Mouse (Mus musculus) kidney, embryonic 14.5 days (tissue): ENCODE measurements at regions not wholly inside any gene's neighbourhood (a gene's known extent, or its start where the extent isn't known, plus 50 kb on each side); places are given as distances from the start of the nearest gene placed in this dataset.

ENCODE experiments used
- ATAC-seq: fragments of 200-750 bp; cut with Nextera tagmentation; 2 replicates; pipeline ENCODE4 v1.8.0; 2017; ENCODE audit warnings: moderate number of reproducible peaks, mild to moderate bottlenecking, moderate TSS enrichment, moderate library complexity; ENCODE audit not compliant: low FRiP score, low TSS enrichment
- H3K27ac ChIP-seq: fragments of 300-500 bp; sonication (generic); 2 replicates; pipeline ENCODE4 v1.5.1; 2014; ENCODE audit warnings: low read depth, mild to moderate bottlenecking, low read length, moderate library complexity, mixed read lengths
- H3K27me3 ChIP-seq: fragments of 300-500 bp; sonication (generic); 2 replicates; pipeline ENCODE4 v1.6.1; 2014; ENCODE audit warnings: mild to moderate bottlenecking, low read length; ENCODE audit not compliant: control insufficient read depth, insufficient read depth
- H3K36me3 ChIP-seq: fragments of 300-500 bp; sonication (generic); 2 replicates; pipeline ENCODE4 v1.6.1; 2014; ENCODE audit warnings: low read length, mixed read lengths; ENCODE audit not compliant: control insufficient read depth, insufficient read depth
- H3K4me1 ChIP-seq: fragments of 300-500 bp; sonication (generic); 2 replicates; pipeline ENCODE4 v1.6.1; 2014; ENCODE audit warnings: low read length, mixed read lengths; ENCODE audit not compliant: control insufficient read depth, insufficient read depth
- H3K4me2 ChIP-seq: fragments of 300-500 bp; sonication (generic); replicated peaks from 2 replicates; pipeline ENCODE4 v1.6.1; 2014; ENCODE audit warnings: low read depth, mild to moderate bottlenecking, low read length
- H3K4me3 ChIP-seq: fragments of 300-500 bp; sonication (generic); 2 replicates; pipeline ENCODE4 v1.5.1; 2014; ENCODE audit warnings: mild to moderate bottlenecking, low read length
- H3K9ac ChIP-seq: fragments of 300-500 bp; sonication (generic); 2 replicates; pipeline ENCODE4 v1.6.1; 2014; ENCODE audit warnings: low read depth, mild to moderate bottlenecking, low read length, moderate library complexity
- H3K9me3 ChIP-seq: fragments of 300-500 bp; sonication (generic); 2 replicates; pipeline ENCODE4 v1.6.1; 2016; ENCODE audit warnings: low read length; ENCODE audit not compliant: control insufficient read depth
- WGBS: fragments of 180-500 bp; shearing (Covaris S2); extraction: QIAGEN DNeasy Blood & Tissue Kit; methylation state at CpG from one replicate; pipeline ENCODE4 v1.1.7; 2014; 5-methylcytosine and 5-hydroxymethylcytosine counted together

DNA sequence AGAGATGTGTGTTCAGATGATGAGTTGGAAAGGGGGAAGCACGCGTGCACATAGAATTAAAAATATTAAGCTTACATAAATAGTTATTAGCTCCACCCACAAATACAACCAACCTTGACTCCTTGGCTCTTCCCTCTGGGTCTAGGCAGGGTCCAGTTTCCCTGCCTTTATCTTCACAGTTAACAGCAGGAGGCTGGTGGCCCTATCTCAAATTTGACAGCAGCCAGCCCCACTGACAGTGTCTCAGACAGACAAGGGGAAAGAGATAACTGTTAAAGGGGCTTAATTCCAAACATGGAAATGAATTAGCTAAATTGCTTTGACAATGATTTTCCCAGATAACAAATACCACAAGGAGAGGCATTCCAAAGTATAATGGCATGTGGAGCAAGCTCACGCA lies 121.2 kb upstream of the Mef2c start:
- Histone ChIP-seq H3K9ac (no peak overlapping the region), H3K27me3 (no peaks in the 10 kb centered on the region), H3K4me2 (no peak overlapping the region), H3K4me1 (no peaks in the 10 kb centered on the region), H3K27ac (no peak overlapping the region), H3K36me3 (no peaks in the 10 kb centered on the region), H3K9me3 (no peaks in the 10 kb centered on the region), H3K4me3 (no peak overlapping the region)
- WGBS, result 94% methylated on average over 3 of the region's 3 CpGs
- ATAC-seq, result no peak

DNA sequence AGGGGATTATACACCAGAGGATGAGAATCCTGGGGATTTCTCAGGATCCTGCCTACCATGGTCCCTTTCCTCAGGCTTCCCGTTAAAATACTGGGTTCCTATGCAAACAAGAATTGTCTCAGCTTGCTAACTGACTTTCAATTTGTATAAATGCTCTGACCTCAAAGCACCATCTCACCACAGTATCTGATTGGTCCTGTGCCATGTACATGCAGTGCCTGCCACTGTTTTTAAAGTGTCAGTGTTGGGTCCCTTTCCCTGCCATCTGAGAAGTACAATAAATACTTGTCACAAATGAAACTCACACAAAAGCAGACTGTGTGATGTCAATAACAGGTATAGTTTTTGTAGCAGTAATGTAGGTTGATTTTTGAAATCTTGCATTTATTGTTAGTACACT lies 109.1 kb upstream of the Mef2c start:
- Histone ChIP-seq H3K4me2 (no peak overlapping the region), H3K4me1 (no peaks in the 10 kb centered on the region), H3K27ac (no peak overlapping the region), H3K9ac (no peak overlapping the region), H3K9me3 (no peaks in the 10 kb centered on the region), H3K36me3 (no peaks in the 10 kb centered on the region), H3K4me3 (no peak overlapping the region), H3K27me3 (no peaks in the 10 kb centered on the region)
- WGBS, result 62% methylated on average over 1 of the region's 1 CpGs
- ATAC-seq, result no peak

DNA sequence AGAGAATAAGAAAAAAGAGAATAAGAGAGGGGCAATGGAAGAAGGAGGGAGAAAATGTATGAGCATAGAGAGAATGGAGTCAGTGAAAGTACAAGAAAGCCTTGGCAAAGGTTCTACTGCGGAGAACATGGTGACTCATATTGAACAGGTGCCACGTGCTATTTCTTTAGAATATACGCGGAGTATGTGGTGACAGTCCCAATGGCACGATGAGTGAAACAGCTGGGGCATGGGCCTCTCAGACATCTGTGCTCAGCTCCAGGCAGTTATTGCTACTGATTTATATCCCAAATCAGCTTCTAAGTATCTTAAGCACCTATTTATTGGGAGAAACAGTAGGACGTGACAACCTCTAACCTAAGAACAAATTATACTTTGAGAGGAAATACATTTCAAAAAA lies 104.5 kb upstream of the Mef2c start:
- H3K27ac ChIP-seq, result no peak overlapping the region
- no peaks in the 10 kb centered on the region for H3K9me3 ChIP-seq
- WGBS, result 91% methylated on average over 6 of the region's 6 CpGs
- H3K9ac ChIP-seq, result no peak overlapping the region
- no peaks in the 10 kb centered on the region for H3K4me1 ChIP-seq
- ATAC-seq, result no peak
- no peaks in the 10 kb centered on the region for H3K27me3 ChIP-seq
- H3K4me3 ChIP-seq, result no peak overlapping the region
- no peaks in the 10 kb centered on the region for H3K36me3 ChIP-seq
- H3K4me2 ChIP-seq, result no peak overlapping the region

DNA sequence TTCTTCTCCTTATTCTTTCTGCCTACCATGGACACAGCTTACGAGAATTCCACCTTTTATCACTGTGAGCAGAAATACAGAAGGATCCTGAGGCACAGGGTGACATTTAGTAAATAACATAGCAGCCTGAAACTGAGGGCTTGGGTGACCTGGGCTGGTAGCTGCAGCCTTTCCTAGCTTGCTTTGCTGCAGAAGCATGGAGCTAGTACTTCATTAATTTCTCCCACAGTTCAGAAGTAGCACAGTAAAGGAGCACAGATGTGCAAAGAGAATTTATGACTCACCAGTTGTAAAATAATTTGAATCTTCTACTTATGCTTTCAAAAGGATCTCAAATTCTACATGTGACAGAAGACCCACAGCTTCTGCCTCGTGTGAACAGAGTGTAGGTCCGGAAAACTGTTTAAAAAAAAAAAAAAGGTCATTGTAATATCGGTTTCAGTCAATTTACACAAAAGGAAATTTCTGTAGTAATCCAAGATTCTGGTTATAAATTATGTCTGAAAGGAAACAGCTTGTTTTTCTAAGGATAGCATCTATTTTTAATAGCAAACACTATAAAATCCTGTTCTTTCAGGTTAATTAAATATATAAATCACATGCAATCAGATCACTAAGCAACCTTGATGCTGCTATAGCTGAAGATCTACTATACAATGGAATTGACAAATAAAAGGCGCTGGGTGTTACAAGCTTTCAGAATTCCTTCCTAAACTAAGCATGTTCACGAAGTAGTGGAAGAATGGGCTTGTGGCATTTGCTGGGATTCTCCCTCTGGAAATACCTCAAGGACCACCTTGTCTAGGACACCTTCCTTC lies 64.0 kb upstream of the Mef2c start:
- no peak overlapping the region for H3K4me3 ChIP-seq
- no peaks in the 10 kb centered on the region for H3K9me3 ChIP-seq
- 32% methylated on average over 6 of the region's 6 CpGs for WGBS
- H3K27ac ChIP-seq, result no peak overlapping the region
- H3K4me2 ChIP-seq, result no peak overlapping the region
- ATAC-seq, result peak; percentile 80; the same call in 1 of the 2 replicates
- H3K9ac ChIP-seq, result no peak overlapping the region
- H3K36me3 ChIP-seq, result no peaks in the 10 kb centered on the region
- no peaks in the 10 kb centered on the region for H3K4me1 ChIP-seq
- no peaks in the 10 kb centered on the region for H3K27me3 ChIP-seq

DNA sequence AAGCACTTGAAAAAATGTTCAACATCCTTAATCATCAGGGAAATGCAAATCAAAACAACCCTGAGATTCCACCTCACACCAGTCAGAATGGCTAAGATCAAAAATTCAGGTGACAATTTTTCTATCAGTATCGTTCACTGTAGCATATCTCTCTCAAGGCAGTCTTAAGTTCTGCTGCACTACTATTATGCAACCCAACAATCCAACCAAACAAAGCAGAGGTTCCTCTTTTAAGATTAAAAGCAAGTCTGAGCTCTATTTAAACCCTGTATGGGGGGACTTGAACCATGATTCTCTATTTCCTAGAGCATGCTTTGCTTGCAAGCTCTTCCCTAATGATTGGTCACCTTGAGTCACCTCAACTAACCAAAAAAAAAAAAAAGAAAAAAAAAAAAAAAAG lies 59.6 kb upstream of the Mef2c start:
- H3K36me3 ChIP-seq, result no peaks in the 10 kb centered on the region
- no peak for ATAC-seq
- H3K9me3 ChIP-seq, result no peaks in the 10 kb centered on the region
- 94% methylated on average over 1 of the region's 1 CpGs for WGBS
- H3K27me3 ChIP-seq, result no peaks in the 10 kb centered on the region
- no peak overlapping the region for H3K27ac ChIP-seq
- no peak overlapping the region for H3K4me3 ChIP-seq
- H3K9ac ChIP-seq, result no peak overlapping the region
- no peak overlapping the region for H3K4me2 ChIP-seq
- no peaks in the 10 kb centered on the region for H3K4me1 ChIP-seq

DNA sequence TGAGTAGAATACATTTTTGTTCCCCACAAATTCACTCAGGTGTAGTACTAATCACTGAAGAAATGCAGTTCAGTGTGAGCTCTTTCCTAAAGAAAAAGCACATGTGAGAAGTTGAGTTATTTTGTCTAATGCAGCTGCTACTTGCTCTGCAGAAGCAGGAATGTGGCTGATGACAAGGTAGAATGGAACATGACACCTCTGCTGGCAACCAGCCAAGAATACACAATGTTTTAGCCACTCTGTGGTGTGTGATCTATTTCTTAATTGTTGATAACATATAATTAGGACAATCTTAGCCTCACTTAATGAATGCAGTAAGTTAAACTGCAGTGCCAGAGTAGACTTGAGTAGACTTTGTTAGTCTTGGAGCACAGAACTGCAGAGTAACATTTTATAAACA lies 53.0 kb upstream of the Mef2c start:
- H3K36me3 ChIP-seq, result no peaks in the 10 kb centered on the region
- no peak overlapping the region for H3K27ac ChIP-seq
- no peak overlapping the region for H3K9ac ChIP-seq
- no peaks in the 10 kb centered on the region for H3K9me3 ChIP-seq
- H3K4me2 ChIP-seq, result no peak overlapping the region
- H3K4me3 ChIP-seq, result no peak overlapping the region
- no peaks in the 10 kb centered on the region for H3K27me3 ChIP-seq
- peak; percentile 68; the same call in 1 of the 2 replicates for ATAC-seq
- no peaks in the 10 kb centered on the region for H3K4me1 ChIP-seq

DNA sequence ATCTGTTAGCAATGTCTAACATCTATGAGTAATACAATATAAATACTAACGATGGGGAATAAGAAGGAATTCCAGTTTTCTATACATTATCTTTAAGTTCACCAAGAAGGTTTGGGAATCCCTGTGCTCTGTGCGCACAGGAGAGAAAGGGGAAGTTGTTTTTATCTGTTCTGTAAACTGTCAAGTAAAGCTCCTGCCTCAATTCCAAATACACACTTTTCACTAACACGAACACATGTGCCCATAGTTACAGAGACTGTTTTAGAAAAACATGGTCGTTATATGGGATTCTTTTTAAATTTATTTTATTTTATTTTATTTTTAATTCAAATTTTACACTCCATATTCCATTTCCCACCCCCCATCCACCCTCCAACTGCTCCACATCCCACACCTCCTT lies 50.8 kb upstream of the Mef2c start:
- no peaks in the 10 kb centered on the region for H3K4me1 ChIP-seq
- ATAC-seq, result no peak
- H3K9ac ChIP-seq, result no peak overlapping the region
- H3K4me3 ChIP-seq, result no peak overlapping the region
- no peaks in the 10 kb centered on the region for H3K36me3 ChIP-seq
- H3K27ac ChIP-seq, result no peak overlapping the region
- no peaks in the 10 kb centered on the region for H3K9me3 ChIP-seq
- no peak overlapping the region for H3K4me2 ChIP-seq
- no peaks in the 10 kb centered on the region for H3K27me3 ChIP-seq
- 91% methylated on average over 4 of the region's 4 CpGs for WGBS
